Mouse (Mus musculus) liver, embryonic 14.5 days (tissue): ENCODE data around the gene P2ry6. TPM values are rescaled to one million over a fixed set of nuclear protein-coding genes. Genes with fewer than 3 reads are reported as not detected.

Experiments used
- ATAC-seq: fragments of 200-750 bp; cut with Nextera tagmentation; 2 replicates; pipeline ENCODE4 v1.8.0; 2017; ENCODE audit warnings: moderate number of reproducible peaks, mild to moderate bottlenecking, moderate library complexity; ENCODE audit not compliant: insufficient read depth
- DNase-seq, 3 experiments: peaks; one replicate each; pipeline ENCODE4 v3.0.0-alpha.2; 2012 to 2013; ENCODE audit warnings: low read depth in 3 of 3, low spot score in 3 of 3
- H3K27ac ChIP-seq: fragments of 300-500 bp; sonication (generic); 2 replicates; pipeline ENCODE4 v1.5.1; 2014; ENCODE audit warnings: moderate library complexity, mild to moderate bottlenecking, control low read depth, inconsistent platforms
- H3K27me3 ChIP-seq: fragments of 300-500 bp; sonication (generic); 2 replicates; pipeline ENCODE4 v1.6.1; 2014; ENCODE audit warnings: mild to moderate bottlenecking, low read length, moderate library complexity; ENCODE audit not compliant: control insufficient read depth, insufficient read depth
- H3K36me3 ChIP-seq: fragments of 300-500 bp; sonication (generic); replicated peaks from 2 replicates; pipeline ENCODE4 v1.6.1; 2014; ENCODE audit warnings: low read depth; ENCODE audit not compliant: control insufficient read depth, insufficient read depth
- H3K4me1 ChIP-seq, 2 experiments: fragments of 200-500 bp in 1 of 2; fragments of 300-500 bp in 1 of 2; sonication (generic) in 1 of 2; replicated peaks; 2 replicates each; pipeline ENCODE4 v1.6.1; 2012 to 2014; ENCODE audit warnings: antibody characterized with exemption in 1 of 2, inconsistent platforms in 1 of 2, low read length in 1 of 2; ENCODE audit not compliant: control insufficient read depth in 2 of 2, insufficient read depth in 2 of 2
- H3K4me2 ChIP-seq: fragments of 300-500 bp; sonication (generic); 2 replicates; pipeline ENCODE4 v1.6.1; 2014; ENCODE audit warnings: low read depth, mild to moderate bottlenecking, control low read depth, moderate library complexity
- H3K4me3 ChIP-seq, 2 experiments: fragments of 200-500 bp in 1 of 2; fragments of 300-500 bp in 1 of 2; sonication (generic) in 1 of 2; 2 replicates each; pipeline ENCODE4 v1.5.1; 2012 to 2014; ENCODE audit warnings: low read depth in 2 of 2, low read length in 2 of 2, mild to moderate bottlenecking in 2 of 2, control low read depth in 1 of 2, inconsistent platforms in 1 of 2, moderate library complexity in 1 of 2; ENCODE audit not compliant: insufficient read depth in 1 of 2
- H3K9ac ChIP-seq: fragments of 300-500 bp; sonication (generic); replicated peaks from 2 replicates; pipeline ENCODE4 v1.6.1; 2014; ENCODE audit warnings: mild to moderate bottlenecking, control low read depth, moderate library complexity
- H3K9me3 ChIP-seq: fragments of 300-500 bp; sonication (generic); 2 replicates; pipeline ENCODE4 v1.6.1; 2016; ENCODE audit warnings: low read length, mixed read lengths; ENCODE audit not compliant: control insufficient read depth
- CTCF ChIP-seq: IDR thresholded peaks from 2 replicates; pipeline ENCODE4 v1.5.1; 2016; ENCODE audit warnings: antibody characterized with exemption, low read depth, control low read depth
- EP300 ChIP-seq: IDR thresholded peaks from 2 replicates; pipeline ENCODE4 v1.6.1; 2016; ENCODE audit warnings: antibody characterized with exemption, low read depth
- WGBS: fragments of 180-500 bp; shearing (Covaris S2); extraction: QIAGEN DNeasy Blood & Tissue Kit; methylation state at CpG from one replicate; pipeline ENCODE4 v1.1.7; 2014; ENCODE audit not compliant: insufficient replicate concordance; 5-methylcytosine and 5-hydroxymethylcytosine counted together
- polyA plus RNA-seq, 2 experiments: library from polyadenylated mRNA; depleted of rRNA in 1 of 2; stranded (reverse) in 1 of 2; unstranded in 1 of 2; fragments of >200 nt; fragmentation: Nextera tagmentation in 1 of 2; extraction: Ambion mirVana in 1 of 2; gene quantifications; 2 replicates each; pipeline versions ENCODE4 v1.2.1 to v1.2.3; 2012 to 2014

The P2ry6 gene
- polyA plus RNA-seq, 2 experiments = 2.0 to 2.9 TPM

- H3K36me3 ChIP-seq = no peaks in the 10 kb centered on the region
- no peak overlapping the region for H3K27ac ChIP-seq
- H3K4me3 ChIP-seq = no peak overlapping the region
- H3K27me3 ChIP-seq = no peaks in the 10 kb centered on the region
- no peaks in the 10 kb centered on the region for H3K9me3 ChIP-seq
- ATAC-seq = no peak
- TF ChIP-seq EP300 (no peak), CTCF (no peak)
- no peak for DNase-seq
- H3K4me1 ChIP-seq = peaks cover 0 to 11% of the 10 kb centered on the region in 2 experiments; a peak in 2 of 4 replicates
- H3K9ac ChIP-seq = no peak overlapping the region
- 72% methylated on average over 9 of the region's 9 CpGs for WGBS
- H3K4me2 ChIP-seq = no peak overlapping the region
These were observed 62.7 kb downstream of the P2ry6 start for GRCm38 (mm10) chr7:100911791-100912190.

- Histone ChIP-seq H3K9ac (no peak overlapping the region), H3K27me3 (no peaks in the 10 kb centered on the region), H3K4me2 (no peak overlapping the region), H3K9me3 (no peaks in the 10 kb centered on the region), H3K4me1 (peaks cover 0 to 11% of the 10 kb centered on the region in 2 experiments; a peak in 2 of 4 replicates), H3K27ac (no peak overlapping the region), H3K4me3 (no peak overlapping the region), H3K36me3 (no peaks in the 10 kb centered on the region)
- ATAC-seq = no peak
- DNase-seq = no peak
- no peak for TF ChIP-seq CTCF
- no peak for TF ChIP-seq EP300
- WGBS = 54% methylated on average over 2 of the region's 2 CpGs
These were observed 63.1 kb downstream of the P2ry6 start for GRCm38 (mm10) chr7:100911246-100911770.

GRCm38 (mm10) chr7:100908567-100908966 is 65.9 kb downstream of the P2ry6 start:
- no peaks in the 10 kb centered on the region for H3K9me3 ChIP-seq
- ATAC-seq (no peak), DNase-seq (no peak)
- WGBS = 47% methylated on average over 8 of the region's 8 CpGs
- no peaks in the 10 kb centered on the region for H3K27me3 ChIP-seq
- no peak overlapping the region for H3K4me3 ChIP-seq
- no peak overlapping the region for H3K4me2 ChIP-seq
- TF ChIP-seq EP300 (no peak), CTCF (peak; percentile 54)
- H3K4me1 ChIP-seq = peaks cover 0 to 11% of the 10 kb centered on the region in 2 experiments; a peak in 2 of 4 replicates
- H3K27ac ChIP-seq = no peak overlapping the region
- no peaks in the 10 kb centered on the region for H3K36me3 ChIP-seq
- no peak overlapping the region for H3K9ac ChIP-seq

- H3K27me3 ChIP-seq = no peaks in the 10 kb centered on the region
- TF ChIP-seq EP300 (no peak), CTCF (no peak)
- no peak overlapping the region for H3K9ac ChIP-seq
- 71% methylated on average over 8 of the region's 8 CpGs for WGBS
- H3K9me3 ChIP-seq = no peaks in the 10 kb centered on the region
- H3K27ac ChIP-seq = no peak overlapping the region
- no peak overlapping the region for H3K4me3 ChIP-seq
- ATAC-seq = no peak
- DNase-seq = no peak
- H3K4me2 ChIP-seq = no peak overlapping the region
- no peaks in the 10 kb centered on the region for H3K36me3 ChIP-seq
- peaks cover 0 to 9% of the 10 kb centered on the region in 2 experiments; a peak in 2 of 4 replicates for H3K4me1 ChIP-seq
These were observed 66.4 kb downstream of the P2ry6 start for GRCm38 (mm10) chr7:100908061-100908460.

- H3K4me3 ChIP-seq = no peak overlapping the region
- no peak overlapping the region for H3K4me2 ChIP-seq
- ATAC-seq (no peak), DNase-seq (peak in 2 of 3 experiments; percentile 26 to 39)
- H3K27ac ChIP-seq = no peak overlapping the region
- no peaks in the 10 kb centered on the region for H3K36me3 ChIP-seq
- H3K9me3 ChIP-seq = no peaks in the 10 kb centered on the region
- no peak overlapping the region for H3K9ac ChIP-seq
- H3K27me3 ChIP-seq = no peaks in the 10 kb centered on the region
- peaks cover 0 to 9% of the 10 kb centered on the region in 2 experiments; a peak in 2 of 4 replicates for H3K4me1 ChIP-seq
- 0% methylated on average over 1 of the region's 1 CpGs for WGBS
- TF ChIP-seq EP300 (no peak), CTCF (peak; percentile 95)
These were observed 67.2 kb downstream of the P2ry6 start for GRCm38 (mm10) chr7:100907231-100907630.
